Mouse (Mus musculus) hindbrain, embryonic 16.5 days (tissue): ENCODE measurements at regions not wholly inside any gene's neighbourhood (a gene's known extent, or its start where the extent isn't known, plus 50 kb on each side); places are given as distances from the start of the nearest gene placed in this dataset.
"Not testable (repeated sequence)": the region's sequence is repeated elsewhere in the genome, so short reads cannot be mapped to it uniquely, and the experiment has no call there.

ENCODE experiments used
- ATAC-seq: fragments of 200-750 bp; cut with Nextera tagmentation; 2 replicates; pipeline ENCODE4 v1.8.0; 2017; ENCODE audit warnings: moderate TSS enrichment, moderate library complexity
- H3K27ac ChIP-seq: fragments of 300-500 bp; sonication (generic); 2 replicates; pipeline ENCODE4 v1.5.1; 2014; ENCODE audit warnings: low read depth, mild to moderate bottlenecking, control low read depth, low read length, moderate library complexity
- H3K27me3 ChIP-seq: fragments of 300-500 bp; sonication (generic); replicated peaks from 2 replicates; pipeline ENCODE4 v1.6.1; 2014; ENCODE audit warnings: low read length; ENCODE audit not compliant: control insufficient read depth, insufficient read depth
- H3K36me3 ChIP-seq: fragments of 300-500 bp; sonication (generic); 2 replicates; pipeline ENCODE4 v1.6.1; 2014; ENCODE audit warnings: mild to moderate bottlenecking, low read length, moderate library complexity, mixed read lengths; ENCODE audit not compliant: control insufficient read depth, insufficient read depth
- H3K4me1 ChIP-seq: fragments of 300-500 bp; sonication (generic); 2 replicates; pipeline ENCODE4 v1.6.1; 2014; ENCODE audit warnings: low read depth, low read length; ENCODE audit not compliant: control insufficient read depth, insufficient read depth
- H3K4me2 ChIP-seq: fragments of 300-500 bp; sonication (generic); 2 replicates; pipeline ENCODE4 v1.6.1; 2014; ENCODE audit warnings: mild to moderate bottlenecking, low read length, control low read depth, moderate library complexity
- H3K4me3 ChIP-seq: fragments of 300-500 bp; sonication (generic); 2 replicates; pipeline ENCODE4 v1.5.1; 2014; ENCODE audit warnings: mild to moderate bottlenecking, low read length, control low read depth, moderate library complexity
- H3K9ac ChIP-seq: fragments of 300-500 bp; sonication (generic); 2 replicates; pipeline ENCODE4 v1.6.1; 2014; ENCODE audit warnings: low read depth, mild to moderate bottlenecking, control low read depth, low read length, moderate library complexity
- H3K9me3 ChIP-seq: fragments of 300-500 bp; sonication (generic); 2 replicates; pipeline ENCODE4 v1.6.1; 2014; ENCODE audit warnings: mild to moderate bottlenecking, low read length, moderate library complexity; ENCODE audit not compliant: control insufficient read depth
- WGBS: fragments of 180-500 bp; shearing (Covaris S2); extraction: QIAGEN DNeasy Blood & Tissue Kit; methylation state at CpG from one replicate; pipeline ENCODE4 v1.1.7; 2014; 5-methylcytosine and 5-hydroxymethylcytosine counted together

DNA sequence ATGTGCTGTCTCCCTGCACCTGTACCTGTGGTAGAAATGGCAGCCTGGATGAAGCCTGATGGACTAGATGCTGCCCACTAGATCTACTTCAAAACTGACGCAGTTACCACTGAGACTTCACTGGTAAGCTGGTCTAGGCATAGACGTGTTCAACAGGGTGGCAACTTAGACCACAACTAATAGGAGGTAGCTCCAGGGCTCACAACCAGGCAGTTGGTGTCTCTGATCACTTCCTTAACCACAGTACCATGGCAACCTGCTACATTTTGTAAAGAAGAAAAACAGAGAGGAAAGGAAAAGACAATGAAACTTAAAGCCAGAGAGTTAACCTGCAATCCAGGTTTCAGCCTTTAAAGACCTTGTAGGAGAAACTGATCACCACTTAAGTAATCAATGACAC, 131.9 kb upstream of the Prkcq start:
- no peaks in the 10 kb centered on the region; the same call in 1 of the 2 replicates for H3K9me3 ChIP-seq
- no peak overlapping the region for H3K9ac ChIP-seq
- H3K4me1 ChIP-seq = no peaks in the 10 kb centered on the region; the same call in 1 of the 2 replicates
- 89% methylated on average over 2 of the region's 2 CpGs for WGBS
- no peak overlapping the region for H3K27ac ChIP-seq
- H3K27me3 ChIP-seq = no peaks in the 10 kb centered on the region
- H3K36me3 ChIP-seq = no peaks in the 10 kb centered on the region
- no peak for ATAC-seq
- no peak overlapping the region for H3K4me3 ChIP-seq
- no peak overlapping the region for H3K4me2 ChIP-seq

DNA sequence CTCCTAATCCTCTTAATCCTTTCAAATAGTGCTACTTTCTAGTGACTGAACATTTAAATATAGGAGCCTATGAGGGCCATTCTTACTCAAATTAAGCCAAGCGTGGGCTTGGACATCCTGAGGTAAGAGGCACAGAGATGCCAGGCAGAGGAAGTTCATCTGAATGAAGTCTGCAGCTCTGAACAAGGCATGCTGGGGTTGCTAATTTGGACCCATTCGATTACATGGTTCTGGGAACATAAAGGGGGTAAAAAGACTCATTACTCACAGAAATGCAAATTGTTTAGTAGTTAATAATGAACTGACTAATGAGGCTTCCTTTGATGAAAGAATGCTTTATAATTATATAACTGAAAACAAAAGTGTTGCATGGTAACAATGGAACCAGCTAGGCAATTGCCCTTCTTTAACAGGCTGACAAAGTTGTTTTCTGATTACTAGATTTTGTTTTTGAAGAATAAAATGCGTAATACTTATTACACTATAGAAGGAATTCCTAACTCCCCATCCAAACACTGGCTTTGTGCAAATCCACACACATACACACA, 127.1 kb upstream of the Prkcq start:
- 68% methylated on average over 3 of the region's 3 CpGs for WGBS
- Histone ChIP-seq H3K4me1 (no peaks in the 10 kb centered on the region), H3K9me3 (no peaks in the 10 kb centered on the region; the same call in 1 of the 2 replicates), H3K27ac (no peak overlapping the region), H3K9ac (no peak overlapping the region), H3K4me3 (no peak overlapping the region), H3K36me3 (no peaks in the 10 kb centered on the region), H3K27me3 (no peaks in the 10 kb centered on the region), H3K4me2 (no peak overlapping the region)
- no peak for ATAC-seq

GRCm38 (mm10) chr2:11051621-11052020, 120.3 kb upstream of the Prkcq start:
- H3K4me3 ChIP-seq = no peak overlapping the region
- no peaks in the 10 kb centered on the region for H3K9me3 ChIP-seq
- ATAC-seq = no peak
- H3K36me3 ChIP-seq = no peaks in the 10 kb centered on the region
- H3K27me3 ChIP-seq = no peaks in the 10 kb centered on the region
- H3K27ac ChIP-seq = no peak overlapping the region
- H3K4me2 ChIP-seq = no peak overlapping the region
- no peak overlapping the region for H3K9ac ChIP-seq
- H3K4me1 ChIP-seq = no peaks in the 10 kb centered on the region
- whole genome bisulfite sequencing = 81% methylated on average over 7 of the region's 7 CpGs

- Histone ChIP-seq H3K9ac (no peak overlapping the region), H3K27me3 (no peaks in the 10 kb centered on the region), H3K9me3 (no peaks in the 10 kb centered on the region), H3K4me2 (no peak overlapping the region), H3K4me3 (no peak overlapping the region), H3K36me3 (no peaks in the 10 kb centered on the region), H3K27ac (0 out of 2 replicates have a peak overlapping the region, but pooled peaks have one; percentile 4), H3K4me1 (no peaks in the 10 kb centered on the region)
- 14% methylated on average over 9 of the region's 9 CpGs for WGBS
- peak; percentile 93 for ATAC-seq
These were observed 112.0 kb upstream of the Prkcq start for GRCm38 (mm10) chr2:11059731-11060425.

GRCm38 (mm10) chr2:11067384-11067783, 104.5 kb upstream of the Prkcq start:
- no peak overlapping the region for H3K9ac ChIP-seq
- H3K4me3 ChIP-seq = no peak overlapping the region
- 64% methylated on average over 4 of the region's 4 CpGs for WGBS
- H3K9me3 ChIP-seq = no peaks in the 10 kb centered on the region
- ATAC-seq = no peak
- no peaks in the 10 kb centered on the region for H3K27me3 ChIP-seq
- H3K4me1 ChIP-seq = no peaks in the 10 kb centered on the region
- no peak overlapping the region for H3K4me2 ChIP-seq
- no peaks in the 10 kb centered on the region for H3K36me3 ChIP-seq
- no peak overlapping the region for H3K27ac ChIP-seq

DNA sequence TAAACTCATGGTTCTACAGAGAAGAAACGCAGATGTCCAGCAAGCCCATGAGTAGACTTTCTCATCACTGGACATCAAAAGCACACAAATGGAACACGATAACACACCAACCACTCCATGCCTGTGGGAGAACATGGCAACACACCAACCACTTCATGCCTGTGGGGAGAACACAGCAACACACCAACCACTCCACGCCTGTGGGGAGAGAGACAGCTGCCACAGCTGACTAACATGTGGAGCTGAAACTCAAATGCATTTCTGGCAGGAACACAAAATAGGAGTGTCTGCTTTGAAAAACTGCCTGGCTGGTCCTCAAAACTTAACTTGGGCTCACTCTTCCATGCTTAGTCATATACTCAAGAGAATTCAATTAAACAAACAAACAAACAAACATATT, 88.4 kb upstream of the Prkcq start:
- no peaks in the 10 kb centered on the region for H3K36me3 ChIP-seq
- H3K4me1 ChIP-seq = no peaks in the 10 kb centered on the region
- H3K27ac ChIP-seq = no peak overlapping the region
- no peak overlapping the region for H3K9ac ChIP-seq
- ATAC-seq = no peak
- H3K4me2 ChIP-seq = no peak overlapping the region
- 91% methylated on average over 3 of the region's 3 CpGs for WGBS
- H3K9me3 ChIP-seq = no peaks in the 10 kb centered on the region
- no peak overlapping the region for H3K4me3 ChIP-seq
- H3K27me3 ChIP-seq = no peaks in the 10 kb centered on the region

- ATAC-seq = no peak
- 39% methylated on average over 1 of the region's 1 CpGs for WGBS
- H3K36me3 ChIP-seq = no peaks in the 10 kb centered on the region
These were observed 84.9 kb upstream of the Prkcq start for GRCm38 (mm10) chr2:11086996-11087395.

DNA sequence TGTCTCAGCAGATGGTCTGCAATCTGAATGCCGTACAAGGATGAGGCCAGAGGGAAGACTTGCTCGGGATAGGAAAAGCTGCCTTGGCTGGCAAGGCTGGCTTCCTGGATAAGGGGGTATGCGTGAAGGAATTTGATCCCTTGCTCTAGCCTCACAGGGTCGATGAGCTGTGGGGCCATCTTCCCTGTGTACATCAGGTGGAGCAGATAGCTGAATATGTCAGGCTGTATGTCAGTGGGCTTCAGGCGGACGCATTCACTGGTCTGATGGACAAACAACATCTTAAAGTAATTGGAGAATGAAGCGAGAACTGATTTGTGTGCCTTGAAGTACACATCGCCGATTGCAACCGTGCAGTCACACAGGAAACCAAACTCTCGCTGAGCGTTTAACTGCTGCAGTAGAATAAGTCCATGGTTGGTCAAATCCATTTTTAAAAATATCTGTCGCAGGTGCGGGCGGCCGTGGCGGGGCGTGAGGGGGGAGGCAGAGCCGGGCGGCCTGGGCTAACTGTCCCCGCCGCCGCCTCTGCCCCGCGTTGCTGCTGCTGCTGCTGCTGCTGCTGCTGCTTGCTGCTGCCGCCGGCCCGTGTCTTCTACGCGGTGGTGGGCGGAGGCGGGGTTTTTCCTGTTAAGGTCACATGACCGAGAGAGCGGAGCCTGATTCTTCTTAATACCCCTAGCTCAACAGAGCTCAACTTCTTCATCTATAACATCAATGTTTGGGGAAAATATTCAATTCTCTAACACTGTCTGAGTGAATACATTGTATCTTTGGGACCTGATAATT, 71.9 kb upstream of the Prkcq start:
- Histone ChIP-seq H3K9ac (peak overlapping the region; percentile 17; the same call in 1 of the 2 replicates), H3K4me3 (peak overlapping the region; percentile 35), H3K4me2 (peak overlapping the region; percentile 58)
- H3K36me3 ChIP-seq, H3K9me3 ChIP-seq, H3K27ac ChIP-seq, H3K4me1 ChIP-seq, H3K27me3 ChIP-seq: not testable (repeated sequence)
- WGBS = 55% methylated on average over 32 of the region's 34 CpGs
- peak; percentile 92 for ATAC-seq

More at GRCm38 (mm10) chr2:11086996-11087395, 84.9 kb upstream of the Prkcq start:
- Histone ChIP-seq H3K27ac (no peak overlapping the region), H3K9ac (no peak overlapping the region), H3K4me3 (no peak overlapping the region), H3K4me1 (no peaks in the 10 kb centered on the region), H3K4me2 (no peak overlapping the region), H3K9me3 (no peaks in the 10 kb centered on the region), H3K27me3 (no peaks in the 10 kb centered on the region)

DNA sequence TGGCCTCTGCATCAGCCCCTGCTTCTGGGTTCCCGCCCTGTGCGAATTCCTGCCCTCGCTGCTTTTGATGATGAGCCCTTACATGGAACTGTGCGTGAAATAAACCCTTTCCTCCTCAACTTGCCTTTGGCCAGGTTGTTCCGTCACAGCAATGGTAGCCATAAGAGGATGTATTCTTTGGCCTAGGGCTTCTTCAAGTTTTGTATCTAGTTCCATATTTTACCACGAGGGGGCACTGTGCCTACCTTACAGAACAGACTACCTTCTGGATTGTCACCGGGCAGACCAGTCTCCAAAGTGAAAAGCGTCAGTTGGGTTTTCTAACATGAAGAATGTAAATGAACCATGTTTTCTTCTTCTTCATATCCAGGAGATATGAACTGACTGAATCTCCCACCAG, 58.7 kb upstream of the Prkcq start:
- H3K9ac ChIP-seq = no peak overlapping the region
- H3K27ac ChIP-seq = no peak overlapping the region
- no peaks in the 10 kb centered on the region for H3K9me3 ChIP-seq
- no peaks in the 10 kb centered on the region for H3K4me1 ChIP-seq
- no peak overlapping the region for H3K4me2 ChIP-seq
- 42% methylated on average over 8 of the region's 8 CpGs for WGBS
- 0 out of 2 replicates have a peak, but pooled peaks have one; percentile 30 for ATAC-seq
- no peaks in the 10 kb centered on the region for H3K36me3 ChIP-seq
- no peak overlapping the region for H3K4me3 ChIP-seq
- H3K27me3 ChIP-seq = no peaks in the 10 kb centered on the region
